Mouse (Mus musculus) midbrain, embryonic 16.5 days (tissue): ENCODE measurements at regions not wholly inside any gene's neighbourhood (a gene's known extent, or its start where the extent isn't known, plus 50 kb on each side); places are given as distances from the start of the nearest gene placed in this dataset.

ENCODE experiments used
- ATAC-seq: fragments of 200-750 bp; cut with Nextera tagmentation; 2 replicates; pipeline ENCODE4 v1.8.0; 2017; ENCODE audit warnings: moderate TSS enrichment
- H3K27ac ChIP-seq: fragments of 300-500 bp; sonication (generic); 2 replicates; pipeline ENCODE4 v1.5.1; 2014; ENCODE audit warnings: mild to moderate bottlenecking, low read length, mixed read lengths
- H3K27me3 ChIP-seq: fragments of 300-500 bp; sonication (generic); 2 replicates; pipeline ENCODE4 v1.6.1; 2014; ENCODE audit warnings: low read depth, low read length, mixed read lengths; ENCODE audit not compliant: control insufficient read depth, insufficient read depth
- H3K36me3 ChIP-seq: fragments of 300-500 bp; sonication (generic); 2 replicates; pipeline ENCODE4 v1.6.1; 2014; ENCODE audit warnings: mild to moderate bottlenecking, low read length, moderate library complexity, mixed read lengths; ENCODE audit not compliant: control insufficient read depth, insufficient read depth
- H3K4me1 ChIP-seq: fragments of 300-500 bp; sonication (generic); 2 replicates; pipeline ENCODE4 v1.6.1; 2014; ENCODE audit warnings: mild to moderate bottlenecking, low read length, mixed read lengths; ENCODE audit not compliant: control insufficient read depth, insufficient read depth
- H3K4me2 ChIP-seq: fragments of 300-500 bp; sonication (generic); 2 replicates; pipeline ENCODE4 v1.6.1; 2014; ENCODE audit warnings: mild to moderate bottlenecking, low read length, mixed read lengths
- H3K4me3 ChIP-seq: fragments of 300-500 bp; sonication (generic); 2 replicates; pipeline ENCODE4 v1.5.1; 2014; ENCODE audit warnings: low read depth, mild to moderate bottlenecking, low read length, moderate library complexity, mixed read lengths
- H3K9ac ChIP-seq: fragments of 300-500 bp; sonication (generic); 2 replicates; pipeline ENCODE4 v1.6.1; 2014; ENCODE audit warnings: low read depth, low read length, mixed read lengths
- H3K9me3 ChIP-seq: fragments of 300-500 bp; sonication (generic); replicated peaks from 2 replicates; pipeline ENCODE4 v1.6.1; 2014; ENCODE audit warnings: mild to moderate bottlenecking, low read length, mixed read lengths; ENCODE audit not compliant: control insufficient read depth, poor library complexity, severe bottlenecking
- WGBS: fragments of 180-500 bp; shearing (Covaris S2); extraction: QIAGEN DNeasy Blood & Tissue Kit; methylation state at CpG from one replicate; pipeline ENCODE4 v1.1.7; 2014; 5-methylcytosine and 5-hydroxymethylcytosine counted together

DNA sequence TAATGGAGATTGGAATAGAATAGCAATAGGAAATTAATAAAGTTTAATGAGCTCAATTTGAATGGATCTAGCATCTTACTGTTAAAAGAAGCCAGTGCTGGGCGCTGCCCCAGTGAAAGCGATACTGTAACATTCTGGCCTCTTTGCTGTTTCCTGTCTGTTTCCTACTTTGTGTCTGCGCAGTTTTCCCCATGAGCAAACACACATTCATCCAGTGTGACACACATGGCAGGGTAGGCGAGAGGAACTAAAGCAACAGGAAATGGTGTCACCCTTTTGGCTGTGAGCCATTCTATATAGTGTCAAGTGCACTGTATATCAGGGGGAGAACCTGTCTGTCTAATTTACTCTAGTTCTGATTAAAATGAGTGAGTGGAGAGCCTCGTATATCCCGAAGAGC is 366.2 kb downstream of the Foxo1 start:
- Histone ChIP-seq H3K27me3 (no peaks in the 10 kb centered on the region), H3K4me2 (no peak overlapping the region), H3K4me1 (0 out of 2 replicates have a peak, but pooled peaks cover 2% of the 10 kb centered on the region), H3K4me3 (no peak overlapping the region), H3K9me3 (no peaks in the 10 kb centered on the region), H3K36me3 (no peaks in the 10 kb centered on the region), H3K27ac (no peak overlapping the region), H3K9ac (no peak overlapping the region)
- 57% methylated on average over 6 of the region's 6 CpGs for WGBS
- no peak for ATAC-seq

DNA sequence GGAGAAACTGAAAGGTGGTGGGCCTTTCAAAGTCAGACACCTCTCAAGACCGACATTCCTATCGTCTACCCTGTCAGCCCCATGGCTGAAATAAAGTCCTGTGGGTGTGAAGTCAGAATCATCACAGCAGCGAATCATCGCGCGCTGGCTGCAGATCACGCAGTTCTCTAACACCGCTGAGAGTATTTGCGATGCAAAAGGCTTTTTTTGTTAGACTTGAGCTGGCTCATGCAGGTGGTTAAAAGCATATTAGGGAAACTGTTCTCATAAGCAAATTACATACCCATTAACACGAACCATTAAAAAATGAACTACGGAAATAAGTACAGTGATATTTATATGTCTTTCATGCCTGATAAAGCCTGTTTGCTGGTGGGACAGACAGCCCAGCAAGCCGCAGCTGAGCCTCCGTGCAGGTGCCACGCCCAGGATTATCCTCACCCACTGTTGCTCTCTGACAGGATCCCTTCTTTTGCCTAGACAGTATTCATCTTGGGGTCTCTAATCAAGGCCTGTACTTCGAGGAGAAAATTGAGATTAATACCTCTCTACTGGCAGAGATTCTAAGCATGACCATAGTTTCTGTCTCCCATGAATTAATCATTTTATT is 365.5 kb downstream of the Foxo1 start:
- 71% methylated on average over 15 of the region's 15 CpGs for WGBS
- H3K36me3 ChIP-seq = no peaks in the 10 kb centered on the region
- H3K4me3 ChIP-seq = no peak overlapping the region
- ATAC-seq = no peak
- no peak overlapping the region for H3K27ac ChIP-seq
- no peaks in the 10 kb centered on the region for H3K9me3 ChIP-seq
- no peak overlapping the region for H3K9ac ChIP-seq
- H3K4me1 ChIP-seq = 0 out of 2 replicates have a peak, but pooled peaks cover 2% of the 10 kb centered on the region
- no peak overlapping the region for H3K4me2 ChIP-seq
- no peaks in the 10 kb centered on the region for H3K27me3 ChIP-seq

DNA sequence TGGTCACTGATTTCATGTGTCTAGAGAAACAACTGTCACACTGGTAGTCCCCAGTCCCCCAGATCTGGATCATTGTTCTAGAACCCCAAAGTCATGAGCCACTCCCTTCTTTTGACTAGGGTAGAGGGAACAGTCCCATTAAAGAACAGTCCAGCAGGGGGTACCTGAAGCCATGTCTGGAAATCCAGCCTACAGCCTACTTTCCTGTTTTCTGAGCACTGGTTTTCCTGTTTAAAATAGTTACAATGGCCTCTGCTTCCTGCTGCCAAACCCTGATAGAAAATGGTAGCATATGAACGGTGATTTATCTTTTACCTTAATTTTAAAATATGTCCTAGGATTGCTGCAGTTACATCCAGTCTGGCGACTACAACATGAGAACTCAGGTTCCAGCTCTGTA is 364.5 kb downstream of the Foxo1 start:
- Histone ChIP-seq H3K27ac (no peak overlapping the region), H3K36me3 (no peaks in the 10 kb centered on the region), H3K9ac (no peak overlapping the region), H3K4me2 (no peak overlapping the region), H3K4me1 (0 out of 2 replicates have a peak, but pooled peaks cover 2% of the 10 kb centered on the region), H3K9me3 (no peaks in the 10 kb centered on the region), H3K27me3 (no peaks in the 10 kb centered on the region), H3K4me3 (no peak overlapping the region)
- 90% methylated on average over 2 of the region's 2 CpGs for WGBS
- no peak for ATAC-seq

DNA sequence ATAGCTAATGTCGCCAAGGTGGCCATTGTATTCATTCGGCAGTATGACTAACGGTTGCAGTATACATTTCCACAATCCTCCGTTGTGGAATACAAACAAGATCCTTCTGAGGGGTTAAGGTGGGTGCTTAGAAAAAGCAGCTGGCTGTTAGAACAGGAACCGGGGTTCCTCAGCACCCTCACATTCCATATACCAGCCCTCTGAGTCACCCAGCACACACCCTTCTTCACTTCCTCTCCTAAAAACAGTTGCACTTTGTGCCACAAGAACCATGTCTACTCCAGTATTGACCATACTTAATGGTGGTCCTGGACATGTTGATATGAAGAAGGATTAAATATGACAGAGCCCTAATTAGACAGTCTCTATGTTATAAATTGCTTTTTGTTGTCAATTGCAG is 362.1 kb downstream of the Foxo1 start:
- Histone ChIP-seq H3K9me3 (no peaks in the 10 kb centered on the region), H3K27ac (no peak overlapping the region), H3K4me2 (no peak overlapping the region), H3K4me3 (no peak overlapping the region), H3K27me3 (no peaks in the 10 kb centered on the region), H3K4me1 (peaks cover 6% of the 10 kb centered on the region; the same call in 1 of the 2 replicates), H3K36me3 (no peaks in the 10 kb centered on the region), H3K9ac (no peak overlapping the region)
- 90% methylated on average over 5 of the region's 5 CpGs for WGBS
- ATAC-seq = no peak

DNA sequence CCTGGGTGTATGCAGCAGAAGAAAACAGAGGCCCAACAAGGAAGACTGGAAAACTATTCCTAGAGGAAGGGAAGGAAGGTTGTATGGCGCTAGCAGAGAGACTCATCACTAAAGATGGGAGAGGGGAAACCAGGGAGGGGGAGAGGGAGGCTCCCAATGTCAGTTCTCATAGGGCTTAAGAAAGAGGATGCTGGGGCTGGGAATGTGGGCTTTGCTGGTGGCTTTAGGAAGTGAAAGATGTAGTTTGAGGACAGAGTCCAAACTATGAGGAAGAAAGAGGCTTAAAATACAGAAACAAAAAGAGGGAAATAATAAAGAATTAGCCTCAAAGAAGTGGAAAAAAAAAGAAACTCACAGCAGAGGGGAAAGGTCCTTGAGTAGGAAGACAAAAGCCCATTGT is 357.0 kb downstream of the Foxo1 start:
- H3K36me3 ChIP-seq = no peaks in the 10 kb centered on the region
- peaks cover 4% of the 10 kb centered on the region; the same call in 1 of the 2 replicates for H3K4me1 ChIP-seq
- no peak overlapping the region for H3K27ac ChIP-seq
- no peak overlapping the region for H3K4me2 ChIP-seq
- no peak overlapping the region for H3K4me3 ChIP-seq
- H3K27me3 ChIP-seq = no peaks in the 10 kb centered on the region
- no peaks in the 10 kb centered on the region for H3K9me3 ChIP-seq
- WGBS = 43% methylated on average over 1 of the region's 1 CpGs
- no peak for ATAC-seq
- no peak overlapping the region for H3K9ac ChIP-seq

DNA sequence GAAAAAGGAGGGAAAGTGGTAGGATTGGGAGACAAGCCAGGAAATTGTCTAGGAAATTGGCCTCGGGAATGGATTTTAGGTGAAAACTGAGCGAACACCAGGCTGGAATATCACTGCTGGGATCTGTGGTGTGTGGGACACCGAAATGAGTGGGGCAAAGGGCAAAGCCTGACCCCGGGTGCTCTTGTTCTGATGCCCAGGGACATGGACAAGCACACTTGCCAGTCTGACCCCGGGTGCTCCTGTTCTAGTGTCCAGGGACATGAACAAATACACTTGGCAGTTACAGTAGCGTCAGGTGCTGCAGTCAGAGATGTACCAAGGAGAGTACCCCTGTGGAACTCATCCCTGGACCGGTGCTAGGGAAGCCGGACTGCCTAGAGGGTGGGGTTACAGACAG is 354.4 kb downstream of the Foxo1 start:
- H3K4me2 ChIP-seq = no peak overlapping the region
- no peak overlapping the region for H3K27ac ChIP-seq
- no peak overlapping the region for H3K4me3 ChIP-seq
- peaks cover 4% of the 10 kb centered on the region; the same call in 1 of the 2 replicates for H3K4me1 ChIP-seq
- H3K9ac ChIP-seq = no peak overlapping the region
- H3K27me3 ChIP-seq = no peaks in the 10 kb centered on the region
- H3K9me3 ChIP-seq = no peaks in the 10 kb centered on the region
- H3K36me3 ChIP-seq = no peaks in the 10 kb centered on the region
- ATAC-seq = no peak
- WGBS = 94% methylated on average over 8 of the region's 8 CpGs

DNA sequence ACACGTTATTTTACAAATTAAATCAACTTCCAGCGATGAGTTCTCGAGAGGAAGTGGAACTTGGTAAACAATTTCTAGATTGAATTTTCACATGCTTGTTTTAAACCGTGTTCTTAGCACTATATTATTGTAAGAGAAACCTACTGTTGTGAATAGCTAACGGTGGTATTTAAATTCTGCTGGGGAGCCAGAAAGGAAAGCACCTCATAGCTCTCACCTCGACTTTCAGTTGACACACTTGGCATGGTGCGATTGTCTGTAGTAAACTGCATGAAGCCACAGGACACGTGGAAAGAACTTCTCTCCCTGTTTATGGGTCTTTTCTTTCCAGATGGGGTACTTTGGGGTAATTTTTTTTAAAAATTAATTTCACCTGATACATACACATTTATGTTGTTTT is 353.8 kb downstream of the Foxo1 start:
- peaks cover under 1% of the 10 kb centered on the region; the same call in 1 of the 2 replicates for H3K4me1 ChIP-seq
- WGBS = 90% methylated on average over 8 of the region's 8 CpGs
- H3K27me3 ChIP-seq = no peaks in the 10 kb centered on the region
- H3K9ac ChIP-seq = no peak overlapping the region
- ATAC-seq = no peak
- H3K36me3 ChIP-seq = no peaks in the 10 kb centered on the region
- H3K4me2 ChIP-seq = no peak overlapping the region
- H3K4me3 ChIP-seq = no peak overlapping the region
- no peaks in the 10 kb centered on the region for H3K9me3 ChIP-seq
- no peak overlapping the region for H3K27ac ChIP-seq

DNA sequence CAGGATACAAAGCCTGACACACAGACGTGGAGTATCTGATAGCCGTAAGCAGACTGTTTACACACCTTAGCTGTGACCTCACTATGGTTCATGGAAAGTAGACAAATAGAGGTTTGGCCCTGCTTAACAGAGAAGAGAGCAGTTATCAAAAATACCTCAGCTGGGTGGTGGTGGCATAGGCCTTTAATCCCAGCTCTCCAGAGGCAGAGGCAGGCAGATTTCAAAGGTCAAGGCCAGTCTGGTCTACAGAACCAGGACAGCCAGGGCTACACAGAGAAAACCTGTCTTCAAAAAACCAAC is 350.7 kb downstream of the Foxo1 start:
- Histone ChIP-seq H3K9ac (no peak overlapping the region), H3K36me3 (no peaks in the 10 kb centered on the region), H3K4me3 (no peak overlapping the region), H3K4me1 (no peaks in the 10 kb centered on the region), H3K4me2 (no peak overlapping the region), H3K27ac (no peak overlapping the region), H3K27me3 (no peaks in the 10 kb centered on the region), H3K9me3 (no peaks in the 10 kb centered on the region)
- 96% methylated on average over 2 of the region's 2 CpGs for WGBS
- no peak for ATAC-seq

DNA sequence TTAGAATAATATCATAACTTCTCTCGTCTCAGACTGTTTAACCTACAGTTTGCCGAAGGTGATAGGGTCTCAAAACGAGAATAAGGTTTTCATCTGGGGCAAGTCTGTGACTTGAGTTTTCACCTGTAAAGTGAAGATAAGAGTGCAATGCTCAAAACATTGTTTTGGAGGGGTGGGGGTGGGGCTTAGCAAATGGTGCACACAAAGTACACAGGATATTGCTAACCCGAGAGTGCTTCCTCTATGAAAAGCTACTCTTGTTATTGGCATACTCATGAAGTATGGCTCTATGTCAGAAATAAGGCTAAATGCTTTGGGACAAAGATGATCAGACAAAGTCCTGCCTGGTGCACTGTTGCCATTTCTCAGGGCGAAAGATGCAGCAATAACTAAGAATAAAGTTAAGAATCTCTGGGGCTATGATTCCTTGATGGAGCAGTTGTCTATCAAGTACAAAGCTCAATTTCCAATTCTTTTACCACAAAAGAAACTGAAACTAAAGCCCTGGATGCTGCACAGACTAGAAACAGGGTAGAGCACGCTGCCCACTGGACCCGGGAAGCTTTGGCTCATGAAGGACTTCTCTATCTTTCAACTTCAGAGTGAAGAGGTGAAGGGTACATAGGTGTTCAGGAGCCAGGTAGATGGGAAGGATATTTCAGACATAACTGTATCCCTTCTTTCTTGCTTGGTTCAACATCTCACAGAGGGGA is 350.2 kb downstream of the Foxo1 start:
- Histone ChIP-seq H3K36me3 (no peaks in the 10 kb centered on the region), H3K4me2 (no peak overlapping the region), H3K27ac (no peak overlapping the region), H3K27me3 (no peaks in the 10 kb centered on the region), H3K9ac (no peak overlapping the region), H3K4me3 (no peak overlapping the region), H3K9me3 (no peaks in the 10 kb centered on the region), H3K4me1 (no peaks in the 10 kb centered on the region)
- 84% methylated on average over 7 of the region's 7 CpGs for WGBS
- ATAC-seq = no peak
